Mouse (Mus musculus): Measurements from ENCODE around the gene Prss37.
A peak's percentile ranks its signal among the peaks of the same experiment; 100 is the strongest.

Gene Prss37

DNA sequence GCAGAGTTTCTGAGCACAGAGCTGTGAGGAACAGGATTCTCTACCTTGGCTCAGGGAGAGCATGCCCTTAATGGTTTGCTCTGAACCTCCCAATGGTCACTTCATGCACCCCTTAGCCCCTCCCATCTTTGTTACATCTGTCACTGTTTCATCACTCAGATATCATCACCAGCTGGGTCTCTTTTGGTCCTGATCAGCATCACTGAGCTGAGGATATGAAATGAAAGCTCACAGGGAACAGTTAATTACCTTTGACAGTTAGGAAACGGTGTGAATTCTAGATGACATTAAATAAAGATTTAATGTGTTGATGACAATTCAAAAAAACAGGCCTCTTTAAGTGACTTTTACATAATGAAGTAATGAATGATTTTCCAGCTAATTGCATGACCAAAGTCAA, at the start of gene Prss37:
Prss37 (minus strand) TSS at position 101 of the 400 bp plus-strand sequence.
- no peak for DNase-seq (ENCODE audit: low read depth, low spot score)
- Histone ChIP-seq H3K36me3 (ENCODE audit: control insufficient read depth, insufficient read depth, low read length, poor library complexity, severe bottlenecking) (no peaks in the 10 kb centered on the region), H3K27me3 (ENCODE audit: control insufficient read depth, insufficient read depth, low read length, poor library complexity, severe bottlenecking) (no peaks in the 10 kb centered on the region)

DNA sequence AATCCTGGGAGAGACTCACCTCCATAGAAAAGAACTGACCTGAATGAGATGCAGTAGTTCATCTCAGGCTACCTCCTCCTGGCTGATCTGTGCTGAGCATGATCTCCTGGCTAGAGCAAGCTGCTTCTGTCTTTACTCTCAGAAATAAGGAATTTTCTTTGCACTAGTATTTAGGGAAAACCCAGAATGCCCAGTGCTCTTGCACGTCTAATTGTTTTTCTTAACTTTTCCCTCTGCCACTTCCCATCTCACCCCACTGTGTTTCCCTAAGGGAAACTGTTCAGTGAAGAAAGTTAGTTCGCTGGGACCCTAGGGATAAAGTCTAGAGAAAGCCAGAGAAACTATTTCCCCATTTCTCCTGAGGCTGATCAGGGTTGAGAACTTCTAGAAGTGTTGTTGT, 35.6 kb upstream of the Prss37 start, which contains the start of gene Olfr461:
Olfr461 (minus strand) TSS at position 101 of the 400 bp plus-strand sequence.
- DNase-seq (ENCODE audit: low read depth, low spot score): no peak
- H3K27me3 ChIP-seq (ENCODE audit: control insufficient read depth, insufficient read depth, low read length, poor library complexity, severe bottlenecking): no peaks in the 10 kb centered on the region
- no peaks in the 10 kb centered on the region for H3K36me3 ChIP-seq (ENCODE audit: control insufficient read depth, insufficient read depth, low read length, poor library complexity, severe bottlenecking)

DNA sequence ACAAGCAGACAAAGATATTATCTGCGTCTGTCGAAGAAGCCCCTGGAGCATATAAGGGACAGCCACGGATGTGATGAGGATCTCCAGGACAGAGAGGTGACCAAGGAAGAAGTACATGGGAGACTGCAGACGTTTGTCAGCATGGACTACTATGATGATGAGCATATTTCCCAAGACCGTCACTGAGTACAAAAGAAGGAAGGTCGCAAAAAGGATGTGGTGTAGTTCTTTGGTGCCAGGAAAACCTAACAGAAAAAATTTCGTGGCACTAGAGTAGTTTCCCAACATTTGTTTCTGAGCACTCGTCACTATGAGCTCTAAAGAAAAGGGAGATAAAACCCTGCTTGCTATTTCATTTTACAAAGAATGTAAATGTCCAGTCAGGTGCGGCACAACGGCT, 25.4 kb upstream of the Prss37 start:
- Histone ChIP-seq H3K36me3 (ENCODE audit: control insufficient read depth, insufficient read depth, low read length, poor library complexity, severe bottlenecking) (no peaks in the 10 kb centered on the region), H3K27me3 (ENCODE audit: control insufficient read depth, insufficient read depth, low read length, poor library complexity, severe bottlenecking) (no peaks in the 10 kb centered on the region)
- DNase-seq (ENCODE audit: low read depth, low spot score): no peak

DNA sequence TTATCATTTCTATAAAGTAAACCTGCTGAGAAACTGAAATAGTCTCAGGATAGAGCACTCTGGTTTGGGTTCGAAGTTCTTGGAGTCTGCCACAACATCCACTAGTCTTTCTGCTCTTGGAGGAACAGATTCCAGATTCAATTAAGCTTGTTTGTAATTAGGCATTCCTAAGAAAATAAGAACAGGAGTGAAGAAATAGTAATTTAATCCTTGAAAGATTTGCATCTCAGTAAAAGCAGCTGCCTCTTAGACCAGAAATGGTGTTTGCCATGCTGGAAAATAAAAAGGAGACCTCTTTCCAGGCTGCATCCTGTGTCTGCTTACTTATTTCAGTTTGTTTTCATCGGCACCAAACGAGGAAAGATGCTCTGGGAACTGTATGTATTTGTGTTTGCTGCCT, 26.1 kb downstream of the Prss37 start, which contains the start of gene Tas2r108:
Tas2r108 (plus strand) TSS at position 301 of the 400 bp plus-strand sequence.
- no peak for DNase-seq (ENCODE audit: low read depth, low spot score)
- no peaks in the 10 kb centered on the region for H3K27me3 ChIP-seq (ENCODE audit: control insufficient read depth, insufficient read depth, low read length, poor library complexity, severe bottlenecking)
- no peaks in the 10 kb centered on the region for H3K36me3 ChIP-seq (ENCODE audit: control insufficient read depth, insufficient read depth, low read length, poor library complexity, severe bottlenecking)

DNA sequence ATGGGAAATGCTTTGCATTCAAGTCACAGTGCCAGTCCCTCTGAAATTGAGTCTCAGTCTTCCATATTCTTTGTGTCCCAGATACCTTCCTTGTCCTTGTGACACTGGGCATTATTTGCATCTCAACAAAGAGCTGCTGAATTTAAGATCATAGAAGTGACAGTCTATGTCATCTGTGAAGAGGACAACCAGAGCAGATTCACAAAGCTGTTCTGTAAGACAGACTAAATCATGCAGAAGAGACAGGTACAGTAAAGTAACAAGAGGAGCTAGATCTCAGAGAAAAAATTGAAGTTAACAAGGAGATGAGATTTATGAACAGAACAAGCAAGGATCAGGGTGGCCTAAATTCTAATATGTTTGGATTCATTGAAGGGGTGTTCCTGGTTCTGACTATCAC, 28.4 kb downstream of the Prss37 start, which contains the start of gene Tas2r137:
Tas2r137 (plus strand) TSS at position 301 of the 400 bp plus-strand sequence.
- no peak for DNase-seq (ENCODE audit: low read depth, low spot score)
- no peaks in the 10 kb centered on the region for H3K36me3 ChIP-seq (ENCODE audit: control insufficient read depth, insufficient read depth, low read length, poor library complexity, severe bottlenecking)

DNA sequence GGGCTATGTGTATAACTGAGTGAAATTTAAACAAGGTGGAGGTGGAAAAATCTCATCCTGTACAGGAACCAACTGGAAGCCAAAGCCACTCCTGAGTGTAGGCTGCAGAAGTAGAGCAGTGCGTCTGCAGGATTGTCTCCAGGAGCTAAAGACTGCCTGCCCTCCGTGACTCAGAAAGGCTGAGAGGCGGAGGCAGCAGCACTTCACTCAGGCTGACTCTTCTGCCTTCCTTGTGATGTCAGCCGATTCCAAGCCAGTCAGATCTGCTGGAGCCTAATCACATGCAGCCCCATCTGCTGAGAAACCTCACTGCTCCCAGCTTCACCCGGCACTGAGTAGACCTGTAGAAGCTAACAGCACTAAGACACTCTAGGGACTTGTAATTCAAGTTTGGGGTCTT, 37.0 kb downstream of the Prss37 start:
- no peaks in the 10 kb centered on the region for H3K27me3 ChIP-seq (ENCODE audit: control insufficient read depth, insufficient read depth, low read length, poor library complexity, severe bottlenecking)
- peaks cover 14% of the 10 kb centered on the region for H3K36me3 ChIP-seq (ENCODE audit: control insufficient read depth, insufficient read depth, low read length, poor library complexity, severe bottlenecking)

More for the DNA sequence above, 28.4 kb downstream of the Prss37 start, which contains the start of gene Tas2r137:
- H3K27me3 ChIP-seq (ENCODE audit: control insufficient read depth, insufficient read depth, low read length, poor library complexity, severe bottlenecking): no peaks in the 10 kb centered on the region

DNA sequence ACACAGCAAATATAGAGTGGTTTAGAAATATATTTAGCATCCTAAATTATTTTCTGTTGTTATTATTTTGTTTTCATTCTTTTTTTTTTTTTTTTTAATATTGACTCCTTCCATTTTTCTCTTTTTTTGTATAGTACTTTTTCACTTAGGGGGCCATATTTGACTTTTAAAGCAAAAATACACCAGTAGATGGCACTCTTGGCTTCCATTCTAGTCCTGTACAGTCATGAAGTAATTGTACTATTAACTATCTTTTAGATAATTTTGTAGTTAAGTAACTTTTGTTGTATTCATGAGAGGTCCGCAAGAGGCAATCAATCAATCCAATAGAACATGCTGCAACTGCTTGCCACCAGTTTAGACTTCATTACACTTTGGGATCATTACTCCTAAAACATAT, 39.6 kb downstream of the Prss37 start:
- H3K27me3 ChIP-seq (ENCODE audit: control insufficient read depth, insufficient read depth, low read length, poor library complexity, severe bottlenecking): no peaks in the 10 kb centered on the region
- peak; percentile 62 for DNase-seq (ENCODE audit: low read depth, low spot score)
- H3K36me3 ChIP-seq (ENCODE audit: control insufficient read depth, insufficient read depth, low read length, poor library complexity, severe bottlenecking): peaks cover 21% of the 10 kb centered on the region

More for the DNA sequence above, 37.0 kb downstream of the Prss37 start:
- no peak for DNase-seq (ENCODE audit: low read depth, low spot score)

DNA sequence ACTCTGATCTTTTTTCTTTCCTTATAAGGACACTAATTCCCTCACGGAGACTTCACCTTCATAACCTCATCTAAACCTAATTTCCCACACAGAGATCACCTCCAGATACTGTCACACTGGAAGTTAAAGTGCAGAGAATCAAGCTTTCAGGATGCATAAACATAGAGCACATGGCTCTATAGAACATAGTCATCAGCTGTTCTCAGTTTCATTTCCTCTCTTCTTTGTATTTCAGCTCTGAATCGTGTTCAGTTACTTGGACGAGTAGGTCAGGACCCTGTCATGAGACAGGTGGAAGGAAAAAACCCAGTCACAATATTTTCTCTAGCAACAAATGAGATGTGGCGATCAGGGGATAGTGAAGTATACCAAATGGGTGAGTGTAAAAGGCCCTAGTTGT, 43.2 kb downstream of the Prss37 start:
- DNase-seq (ENCODE audit: low read depth, low spot score): peak; percentile 72
- Histone ChIP-seq H3K36me3 (ENCODE audit: control insufficient read depth, insufficient read depth, low read length, poor library complexity, severe bottlenecking) (peaks cover 13% of the 10 kb centered on the region), H3K27me3 (ENCODE audit: control insufficient read depth, insufficient read depth, low read length, poor library complexity, severe bottlenecking) (no peaks in the 10 kb centered on the region)

DNA sequence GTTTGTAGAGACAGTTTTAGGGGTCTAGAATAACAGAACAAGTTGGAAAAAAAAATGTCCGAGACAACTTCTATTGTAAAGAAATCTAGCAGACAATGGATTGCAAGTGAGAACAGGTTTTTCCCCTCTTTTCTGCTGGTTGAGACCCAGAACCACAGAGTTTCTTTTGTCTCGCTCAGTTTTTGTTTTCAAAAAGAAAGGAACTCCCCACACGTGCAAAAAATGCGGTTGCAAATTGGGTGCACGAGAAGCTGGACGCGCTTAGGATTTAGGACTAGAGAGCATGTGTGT, 47.6 kb downstream of the Prss37 start:
- no peak for DNase-seq (ENCODE audit: low read depth, low spot score)
- H3K27me3 ChIP-seq (ENCODE audit: control insufficient read depth, insufficient read depth, low read length, poor library complexity, severe bottlenecking): no peaks in the 10 kb centered on the region
- H3K36me3 ChIP-seq (ENCODE audit: control insufficient read depth, insufficient read depth, low read length, poor library complexity, severe bottlenecking): peaks cover 4% of the 10 kb centered on the region; the same call in 1 of the 2 replicates

DNA sequence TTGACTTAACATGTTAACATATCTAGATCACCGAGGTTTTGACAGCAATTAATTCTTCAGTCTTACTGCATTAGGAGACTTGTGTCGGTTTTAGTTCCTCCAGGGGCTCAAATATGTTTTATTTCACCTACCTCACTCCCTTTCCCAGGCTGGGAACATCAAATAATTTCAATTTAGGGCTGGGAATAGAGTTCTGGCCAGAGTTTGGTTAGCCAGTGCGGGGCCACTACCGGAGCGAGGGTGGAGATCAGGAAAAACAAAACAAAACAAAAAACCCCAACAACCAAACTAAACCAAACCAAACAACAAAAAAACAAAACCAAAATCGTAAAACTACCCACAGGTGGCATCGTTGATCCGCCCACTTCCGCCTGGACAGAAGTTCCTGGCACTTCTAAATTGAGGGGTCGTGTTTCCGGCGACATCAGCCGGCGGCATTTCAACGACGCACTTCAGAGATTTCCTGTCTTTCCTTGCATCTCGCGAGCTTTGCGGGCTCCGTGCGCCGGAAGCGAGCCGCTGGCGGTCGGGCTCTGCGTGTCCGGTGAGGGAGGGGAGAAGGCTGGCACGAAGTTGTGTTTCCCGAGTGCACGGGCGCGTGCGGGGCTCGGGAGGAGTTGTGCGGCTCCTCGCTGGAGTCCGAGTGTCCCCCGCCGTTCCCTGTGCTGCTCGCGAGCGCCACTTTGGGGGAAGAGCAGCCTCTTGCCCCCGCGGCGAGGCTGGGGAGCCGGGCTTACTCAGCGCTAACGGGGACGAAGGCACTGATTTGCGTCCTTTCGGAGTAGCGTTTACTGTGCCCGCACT, 48.2 kb downstream of the Prss37 start, which contains the start of gene Ssbp1:
Ssbp1 (plus strand) TSS at position 437 of the 804 bp plus-strand sequence.
- DNase-seq (ENCODE audit: low read depth, low spot score): peak; percentile 97
- H3K36me3 ChIP-seq (ENCODE audit: control insufficient read depth, insufficient read depth, low read length, poor library complexity, severe bottlenecking): peaks cover 4% of the 10 kb centered on the region; the same call in 1 of the 2 replicates
- no peaks in the 10 kb centered on the region for H3K27me3 ChIP-seq (ENCODE audit: control insufficient read depth, insufficient read depth, low read length, poor library complexity, severe bottlenecking)

DNA sequence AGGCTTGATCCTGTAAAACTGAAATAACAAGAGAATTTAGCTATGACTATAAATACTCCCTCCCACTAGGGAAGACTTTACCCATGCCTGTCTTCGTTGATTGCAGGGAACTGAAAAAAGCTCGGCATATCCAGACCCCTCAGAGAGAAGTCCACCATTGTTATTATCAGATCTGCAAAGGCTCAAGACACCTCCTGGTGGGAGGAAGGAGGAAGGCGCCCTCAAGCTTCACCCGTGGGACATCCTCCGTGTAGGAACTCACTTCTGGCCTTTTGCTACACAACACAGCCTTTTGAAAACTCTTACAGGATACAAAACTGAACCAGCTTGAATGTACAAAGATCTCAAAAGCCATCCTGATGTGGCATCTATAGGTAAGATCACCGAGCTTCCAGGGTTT, 53.6 kb downstream of the Prss37 start:
- H3K36me3 ChIP-seq (ENCODE audit: control insufficient read depth, insufficient read depth, low read length, poor library complexity, severe bottlenecking): no peaks in the 10 kb centered on the region
- DNase-seq (ENCODE audit: low read depth, low spot score): peak; percentile 29
- no peaks in the 10 kb centered on the region for H3K27me3 ChIP-seq (ENCODE audit: control insufficient read depth, insufficient read depth, low read length, poor library complexity, severe bottlenecking)
